Mouse (Mus musculus) hindbrain, embryonic 16.5 days (tissue): ENCODE results near the gene Igf1r. TPM values are rescaled to one million over a fixed set of nuclear protein-coding genes. Genes with fewer than 3 reads are reported as not detected.

ENCODE experiments used
- ATAC-seq: fragments of 200-750 bp; cut with Nextera tagmentation; 2 replicates; pipeline ENCODE4 v1.8.0; 2017; ENCODE audit warnings: moderate TSS enrichment, moderate library complexity
- H3K27ac ChIP-seq: fragments of 300-500 bp; sonication (generic); 2 replicates; pipeline ENCODE4 v1.5.1; 2014; ENCODE audit warnings: low read depth, mild to moderate bottlenecking, control low read depth, low read length, moderate library complexity
- H3K27me3 ChIP-seq: fragments of 300-500 bp; sonication (generic); replicated peaks from 2 replicates; pipeline ENCODE4 v1.6.1; 2014; ENCODE audit warnings: low read length; ENCODE audit not compliant: control insufficient read depth, insufficient read depth
- H3K36me3 ChIP-seq: fragments of 300-500 bp; sonication (generic); 2 replicates; pipeline ENCODE4 v1.6.1; 2014; ENCODE audit warnings: mild to moderate bottlenecking, low read length, moderate library complexity, mixed read lengths; ENCODE audit not compliant: control insufficient read depth, insufficient read depth
- H3K4me1 ChIP-seq: fragments of 300-500 bp; sonication (generic); 2 replicates; pipeline ENCODE4 v1.6.1; 2014; ENCODE audit warnings: low read depth, low read length; ENCODE audit not compliant: control insufficient read depth, insufficient read depth
- H3K4me2 ChIP-seq: fragments of 300-500 bp; sonication (generic); 2 replicates; pipeline ENCODE4 v1.6.1; 2014; ENCODE audit warnings: mild to moderate bottlenecking, low read length, control low read depth, moderate library complexity
- H3K4me3 ChIP-seq: fragments of 300-500 bp; sonication (generic); 2 replicates; pipeline ENCODE4 v1.5.1; 2014; ENCODE audit warnings: mild to moderate bottlenecking, low read length, control low read depth, moderate library complexity
- H3K9ac ChIP-seq: fragments of 300-500 bp; sonication (generic); 2 replicates; pipeline ENCODE4 v1.6.1; 2014; ENCODE audit warnings: low read depth, mild to moderate bottlenecking, control low read depth, low read length, moderate library complexity
- H3K9me3 ChIP-seq: fragments of 300-500 bp; sonication (generic); 2 replicates; pipeline ENCODE4 v1.6.1; 2014; ENCODE audit warnings: mild to moderate bottlenecking, low read length, moderate library complexity; ENCODE audit not compliant: control insufficient read depth
- WGBS: fragments of 180-500 bp; shearing (Covaris S2); extraction: QIAGEN DNeasy Blood & Tissue Kit; methylation state at CpG from one replicate; pipeline ENCODE4 v1.1.7; 2014; 5-methylcytosine and 5-hydroxymethylcytosine counted together
- polyA plus RNA-seq: library from polyadenylated mRNA; unstranded; fragments of >200 nt; fragmentation: Nextera tagmentation; extraction: Ambion mirVana; gene quantifications from 2 replicates; pipeline ENCODE4 v1.2.1, GENCODE M21; 2015

Gene Igf1r
- polyA plus RNA-seq, 1 experiment from 2014 or later, result 16.4 TPM

DNA sequence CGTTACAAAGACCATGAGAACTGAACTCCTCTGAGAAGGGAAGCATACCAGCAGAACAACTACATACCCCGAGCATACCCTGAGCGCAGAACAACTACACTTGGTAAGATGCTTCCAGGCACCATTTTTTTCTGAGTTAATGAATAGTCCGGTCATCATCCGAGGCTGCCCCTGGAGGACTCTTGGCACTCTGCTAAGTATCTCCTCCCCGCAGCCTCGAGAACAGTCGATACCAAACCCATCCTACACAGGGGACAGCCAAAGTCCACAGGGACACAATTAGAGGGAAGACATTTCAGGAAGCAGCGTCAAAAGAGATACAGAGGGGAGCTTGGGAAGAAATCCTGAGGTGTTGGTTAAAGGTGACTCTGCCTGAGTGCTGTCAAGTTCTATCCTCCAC lies 288.6 kb downstream of the Igf1r start:
- Histone ChIP-seq H3K9me3 (no peaks in the 10 kb centered on the region), H3K4me3 (no peak overlapping the region), H3K4me1 (no peaks in the 10 kb centered on the region), H3K36me3 (no peaks in the 10 kb centered on the region), H3K27ac (no peak overlapping the region), H3K9ac (no peak overlapping the region), H3K4me2 (no peak overlapping the region), H3K27me3 (no peaks in the 10 kb centered on the region)
- 74% methylated on average over 9 of the region's 9 CpGs for WGBS
- no peak; the same call in 1 of the 2 replicates for ATAC-seq

GRCm38 (mm10) chr7:68245681-68246080 lies 293.1 kb downstream of the Igf1r start:
- H3K4me2 ChIP-seq, result no peak overlapping the region
- H3K4me3 ChIP-seq, result no peak overlapping the region
- H3K27me3 ChIP-seq, result no peaks in the 10 kb centered on the region
- no peaks in the 10 kb centered on the region for H3K36me3 ChIP-seq
- no peaks in the 10 kb centered on the region for H3K9me3 ChIP-seq
- 48% methylated on average over 4 of the region's 4 CpGs for WGBS
- H3K27ac ChIP-seq, result no peak overlapping the region
- H3K4me1 ChIP-seq, result no peaks in the 10 kb centered on the region
- H3K9ac ChIP-seq, result no peak overlapping the region
- ATAC-seq, result no peak

DNA sequence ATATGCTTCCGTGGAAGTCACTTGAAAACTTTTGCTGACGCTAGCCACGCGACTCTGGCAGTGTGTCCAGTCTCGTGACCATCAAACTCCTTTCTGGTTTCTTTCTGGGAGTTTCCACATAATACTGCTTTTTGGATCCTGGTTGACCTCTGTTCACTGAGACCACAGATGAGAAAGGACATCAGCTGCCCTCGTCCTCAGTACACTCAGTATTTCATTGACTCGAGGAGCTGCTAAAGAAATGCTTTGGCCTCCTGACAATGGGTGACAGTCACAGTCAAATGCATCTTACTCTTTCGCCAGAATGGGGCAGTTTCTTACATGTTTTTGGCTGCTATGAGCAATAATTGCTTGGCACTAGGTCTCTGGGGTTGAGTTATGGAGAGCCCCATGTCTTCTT lies 293.6 kb downstream of the Igf1r start:
- Histone ChIP-seq H3K27ac (no peak overlapping the region), H3K4me3 (no peak overlapping the region), H3K27me3 (no peaks in the 10 kb centered on the region), H3K4me1 (no peaks in the 10 kb centered on the region), H3K4me2 (no peak overlapping the region), H3K9ac (no peak overlapping the region), H3K9me3 (no peaks in the 10 kb centered on the region), H3K36me3 (no peaks in the 10 kb centered on the region)
- no peak for ATAC-seq
- WGBS, result 76% methylated on average over 8 of the region's 8 CpGs

DNA sequence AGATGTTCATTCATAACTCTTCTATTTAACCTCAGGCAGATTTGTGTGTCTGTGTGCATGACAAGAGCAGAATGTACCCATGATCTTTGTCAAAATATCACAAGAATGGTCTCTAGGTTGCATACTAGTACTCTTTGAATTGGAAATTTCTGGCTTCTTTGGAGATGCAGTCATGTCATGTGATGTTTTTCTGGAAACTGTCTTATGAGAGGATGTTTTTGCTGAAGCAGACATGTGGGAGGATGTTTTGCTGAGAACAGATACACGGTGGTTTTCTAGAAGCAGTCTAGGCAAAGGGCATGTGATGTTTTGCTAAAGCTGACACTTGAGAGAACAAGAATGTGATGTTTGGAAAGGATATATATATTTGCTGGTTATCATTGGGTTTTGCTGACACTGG lies 297.8 kb downstream of the Igf1r start:
- no peaks in the 10 kb centered on the region for H3K36me3 ChIP-seq
- ATAC-seq, result no peak
- H3K4me2 ChIP-seq, result no peak overlapping the region
- H3K27ac ChIP-seq, result no peak overlapping the region
- H3K9ac ChIP-seq, result no peak overlapping the region
- WGBS, result 84% methylated on average over 1 of the region's 1 CpGs
- no peak overlapping the region for H3K4me3 ChIP-seq
- no peaks in the 10 kb centered on the region for H3K27me3 ChIP-seq
- no peaks in the 10 kb centered on the region for H3K4me1 ChIP-seq
- no peaks in the 10 kb centered on the region for H3K9me3 ChIP-seq

GRCm38 (mm10) chr7:68250902-68251301 lies 298.3 kb downstream of the Igf1r start:
- no peak for ATAC-seq
- H3K4me2 ChIP-seq, result no peak overlapping the region
- no peak overlapping the region for H3K9ac ChIP-seq
- no peaks in the 10 kb centered on the region for H3K4me1 ChIP-seq
- H3K36me3 ChIP-seq, result no peaks in the 10 kb centered on the region
- no peaks in the 10 kb centered on the region for H3K9me3 ChIP-seq
- no peak overlapping the region for H3K27ac ChIP-seq
- H3K27me3 ChIP-seq, result no peaks in the 10 kb centered on the region
- 86% methylated on average over 3 of the region's 3 CpGs for WGBS
- H3K4me3 ChIP-seq, result no peak overlapping the region

- WGBS, result 54% methylated on average over 2 of the region's 2 CpGs
Observed at GRCm38 (mm10) chr7:68257767-68258166, 305.1 kb downstream of the Igf1r start.

GRCm38 (mm10) chr7:68258326-68259150 lies 305.9 kb downstream of the Igf1r start:
- WGBS, result 83% methylated on average over 17 of the region's 17 CpGs
- no peak overlapping the region for H3K9ac ChIP-seq
- no peak overlapping the region for H3K4me3 ChIP-seq
- peaks cover 3% of the 10 kb centered on the region; the same call in 1 of the 2 replicates for H3K9me3 ChIP-seq
- 0 out of 2 replicates have a peak, but pooled peaks have one; percentile 20 for ATAC-seq
- no peaks in the 10 kb centered on the region for H3K4me1 ChIP-seq
- no peaks in the 10 kb centered on the region for H3K27me3 ChIP-seq
- H3K4me2 ChIP-seq, result no peak overlapping the region
- no peaks in the 10 kb centered on the region for H3K36me3 ChIP-seq
- no peak overlapping the region for H3K27ac ChIP-seq

More at GRCm38 (mm10) chr7:68257767-68258166, 305.1 kb downstream of the Igf1r start:
- H3K9ac ChIP-seq, result no peak overlapping the region
- no peak overlapping the region for H3K4me2 ChIP-seq
- no peak overlapping the region for H3K27ac ChIP-seq
- no peak for ATAC-seq
- H3K9me3 ChIP-seq, result peaks cover 3% of the 10 kb centered on the region; the same call in 1 of the 2 replicates
- no peaks in the 10 kb centered on the region for H3K27me3 ChIP-seq
- H3K4me1 ChIP-seq, result no peaks in the 10 kb centered on the region
- no peak overlapping the region for H3K4me3 ChIP-seq
- H3K36me3 ChIP-seq, result no peaks in the 10 kb centered on the region

- Histone ChIP-seq H3K9ac (no peak overlapping the region), H3K27ac (no peak overlapping the region), H3K4me1 (peaks cover 10% of the 10 kb centered on the region), H3K36me3 (no peaks in the 10 kb centered on the region), H3K9me3 (peaks cover 3% of the 10 kb centered on the region; the same call in 1 of the 2 replicates), H3K27me3 (no peaks in the 10 kb centered on the region), H3K4me2 (no peak overlapping the region), H3K4me3 (no peak overlapping the region)
- WGBS, result 82% methylated on average over 6 of the region's 6 CpGs
- ATAC-seq, result no peak
Observed at GRCm38 (mm10) chr7:68259523-68260081, 307.0 kb downstream of the Igf1r start.

DNA sequence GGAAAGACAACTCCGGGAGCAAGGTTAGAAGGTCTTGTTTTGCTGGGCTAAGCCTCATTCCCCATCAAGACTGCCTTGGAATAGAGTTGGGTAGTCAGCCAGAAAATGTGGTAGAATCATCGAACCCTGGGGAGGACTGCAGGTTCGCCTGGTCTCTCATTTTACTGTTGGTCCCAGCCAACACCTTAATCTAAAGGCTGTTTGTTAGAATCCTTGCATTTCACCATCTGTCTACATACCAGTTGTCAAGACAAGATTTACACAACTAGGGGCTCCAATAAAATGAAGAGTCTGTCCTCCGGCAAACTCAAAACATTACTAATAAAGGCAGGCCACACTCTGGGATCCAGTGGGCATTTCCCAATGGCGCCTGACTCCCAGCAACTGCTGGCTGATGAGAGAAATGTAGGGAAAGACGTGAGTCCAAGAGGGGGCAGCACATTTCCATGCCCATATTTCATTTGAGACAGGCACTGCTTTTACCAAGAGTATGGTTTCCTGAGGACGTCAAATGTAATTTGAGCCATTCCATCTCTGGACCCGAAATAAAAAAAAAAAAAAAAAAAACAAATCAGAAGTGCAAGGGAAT lies 310.1 kb downstream of the Igf1r start:
- Histone ChIP-seq H3K4me1 (peaks cover 12% of the 10 kb centered on the region), H3K4me3 (no peak overlapping the region), H3K9ac (no peak overlapping the region), H3K27me3 (0 out of 2 replicates have a peak, but pooled peaks cover 2% of the 10 kb centered on the region), H3K4me2 (no peak overlapping the region), H3K27ac (no peak overlapping the region), H3K36me3 (no peaks in the 10 kb centered on the region), H3K9me3 (peaks cover 3% of the 10 kb centered on the region; the same call in 1 of the 2 replicates)
- 65% methylated on average over 8 of the region's 8 CpGs for WGBS
- ATAC-seq, result no peak
